Mouse (Mus musculus) brown adipose tissue, adult 24 weeks (tissue): ENCODE data around the gene Dnm1. TPM values are rescaled to one million over a fixed set of nuclear protein-coding genes. Genes with fewer than 3 reads are reported as not detected.
"Not testable (repeated sequence)": the region's sequence is repeated elsewhere in the genome, so short reads cannot be mapped to it uniquely, and the experiment has no call there.

Source experiments
- H3K27ac ChIP-seq: fragments of 200-500 bp; replicated peaks from 2 replicates; pipeline ENCODE4 v1.5.1; 2012; ENCODE audit warnings: low read depth, mild to moderate bottlenecking, low read length
- H3K4me1 ChIP-seq: fragments of 200-500 bp; 2 replicates; pipeline ENCODE4 v1.6.1; 2012; ENCODE audit warnings: low read length, mixed read lengths; ENCODE audit not compliant: control insufficient read depth, insufficient read depth, insufficient read length
- H3K4me3 ChIP-seq: fragments of 200-500 bp; 2 replicates; pipeline ENCODE4 v1.5.1; 2012; ENCODE audit warnings: low read depth, mild to moderate bottlenecking, low read length, moderate library complexity; ENCODE audit not compliant: insufficient read depth
- polyA plus RNA-seq: library from polyadenylated mRNA; stranded (reverse); fragments of >200 nt; gene quantifications from 2 replicates; pipeline ENCODE4 v1.2.4, GENCODE M21; 2012; ENCODE audit not compliant: missing spikeins, insufficient read depth, insufficient read length

The Dnm1 gene
- polyA plus RNA-seq, 1 experiment = 7.4 TPM

GRCm38 (mm10) chr2:32375317-32375940 is 22.3 kb upstream of the Dnm1 start:
- 0 out of 2 replicates have a peak, but pooled peaks cover 5% of the 10 kb centered on the region for H3K4me1 ChIP-seq
- no peak overlapping the region for H3K4me3 ChIP-seq
- H3K27ac ChIP-seq = no peak overlapping the region

- no peak overlapping the region for H3K27ac ChIP-seq
- H3K4me1 ChIP-seq = 0 out of 2 replicates have a peak, but pooled peaks cover 5% of the 10 kb centered on the region
- no peak overlapping the region for H3K4me3 ChIP-seq
Measured at GRCm38 (mm10) chr2:32374191-32374590, 21.1 kb upstream of the Dnm1 start.

DNA sequence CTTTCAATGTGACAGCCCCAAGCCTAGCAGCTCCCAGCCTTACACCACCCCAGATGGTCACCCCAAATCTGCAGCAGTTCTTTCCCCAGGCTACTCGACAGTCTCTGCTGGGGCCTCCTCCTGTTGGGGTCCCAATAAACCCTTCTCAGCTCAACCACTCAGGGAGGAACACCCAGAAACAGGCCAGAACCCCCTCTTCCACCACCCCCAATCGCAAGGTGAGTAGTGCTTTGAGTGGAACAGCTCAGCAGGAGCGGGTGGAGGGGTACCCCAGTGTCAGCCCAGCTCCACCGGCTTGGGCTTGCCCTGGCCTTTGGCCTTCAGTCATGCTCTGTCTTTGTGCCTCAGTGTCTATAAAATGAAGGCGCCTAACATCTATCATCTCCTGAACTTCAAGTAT is 14.2 kb upstream of the Dnm1 start:
- H3K4me1 ChIP-seq = no peaks in the 10 kb centered on the region
- H3K4me3 ChIP-seq = no peak overlapping the region
- no peak overlapping the region for H3K27ac ChIP-seq

DNA sequence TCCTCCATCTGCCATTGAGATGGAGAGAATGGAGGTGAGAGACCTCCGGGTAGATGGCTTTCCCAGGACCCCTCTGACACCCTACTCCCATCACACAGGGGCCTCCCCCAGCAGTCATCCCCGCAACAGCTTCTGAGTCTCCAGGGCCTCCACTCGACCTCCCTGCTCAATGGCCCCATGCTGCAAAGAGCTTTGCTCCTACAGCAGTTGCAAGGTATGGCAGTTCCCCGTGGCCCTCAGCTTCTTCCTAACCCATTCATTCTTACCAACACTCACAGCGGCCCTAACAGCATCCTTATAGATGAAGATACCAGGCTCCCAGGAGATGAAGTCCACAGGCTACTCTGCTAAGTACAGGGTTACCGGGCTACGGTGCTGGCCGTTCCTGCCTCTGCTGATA is 11.0 kb upstream of the Dnm1 start:
- Histone ChIP-seq H3K27ac (no peak overlapping the region), H3K4me3 (peak overlapping the region; percentile 72; the same call in 1 of the 2 replicates), H3K4me1 (no peaks in the 10 kb centered on the region)

DNA sequence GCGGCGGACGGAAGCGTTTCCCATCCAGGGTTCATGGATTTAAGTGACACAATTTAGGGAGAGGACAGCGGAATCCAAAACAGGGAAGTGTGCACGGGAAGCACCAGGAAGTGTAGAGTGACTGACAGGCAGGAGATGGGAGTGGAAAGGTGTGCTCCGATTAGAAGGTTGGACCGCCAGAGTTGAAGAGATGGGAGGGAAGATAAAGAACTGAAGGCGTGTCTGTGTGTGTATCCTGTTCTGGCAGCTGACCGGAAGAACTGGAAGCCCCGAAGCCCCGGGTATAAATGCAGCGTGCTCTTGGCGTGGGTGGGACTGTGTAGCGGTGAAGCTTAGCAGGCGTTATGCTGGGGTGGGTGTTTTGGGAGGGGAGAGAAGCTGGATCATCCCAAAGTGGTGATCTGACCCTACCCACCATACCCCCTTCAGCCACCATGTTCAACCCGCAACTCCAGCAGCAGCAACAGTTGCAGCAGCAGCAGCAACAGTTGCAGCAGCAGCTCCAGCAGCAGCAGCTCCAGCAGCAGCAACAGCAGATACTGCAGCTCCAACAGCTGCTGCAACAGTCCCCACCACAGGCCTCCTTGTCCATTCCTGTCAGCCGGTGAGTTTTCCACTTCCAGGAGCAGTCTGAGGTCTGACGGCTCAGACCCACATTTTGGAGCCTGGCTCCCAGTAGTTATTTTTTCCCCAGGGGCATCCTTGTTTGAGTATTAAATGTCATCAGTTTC is 10.4 kb upstream of the Dnm1 start:
- Histone ChIP-seq H3K27ac (peak overlapping the region; percentile 77), H3K4me3 (peak overlapping the region; percentile 72), H3K4me1 (no peaks in the 10 kb centered on the region)

DNA sequence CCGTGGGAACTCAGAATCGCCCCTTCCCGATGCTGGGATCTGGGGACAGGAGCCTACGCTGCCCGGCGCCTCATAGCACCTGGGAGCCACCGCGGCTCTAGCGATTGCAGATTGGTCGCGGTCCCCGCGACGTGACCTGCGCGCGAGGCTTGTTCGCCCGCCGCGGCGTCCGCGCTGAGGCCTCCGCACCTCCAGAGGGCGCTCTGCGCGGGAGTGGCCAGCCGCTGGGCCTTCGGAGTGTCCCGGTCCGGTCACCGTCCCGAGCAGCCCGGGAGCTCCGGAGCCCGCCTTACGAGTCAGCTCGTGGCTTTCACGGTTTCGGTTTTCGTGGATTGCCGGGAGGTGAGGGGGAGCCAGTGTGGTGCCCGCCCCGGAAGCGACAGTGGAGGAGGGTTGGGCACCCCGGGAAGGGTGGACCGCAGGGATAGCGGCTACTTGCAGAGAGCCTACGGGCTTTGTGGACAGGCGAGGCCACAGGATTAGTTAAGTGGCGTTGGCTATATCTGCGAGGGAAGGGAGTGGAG is 9.7 kb upstream of the Dnm1 start:
- H3K27ac ChIP-seq = peak overlapping the region; percentile 77
- H3K4me3 ChIP-seq = peak overlapping the region; percentile 72
- H3K4me1 ChIP-seq = no peaks in the 10 kb centered on the region

DNA sequence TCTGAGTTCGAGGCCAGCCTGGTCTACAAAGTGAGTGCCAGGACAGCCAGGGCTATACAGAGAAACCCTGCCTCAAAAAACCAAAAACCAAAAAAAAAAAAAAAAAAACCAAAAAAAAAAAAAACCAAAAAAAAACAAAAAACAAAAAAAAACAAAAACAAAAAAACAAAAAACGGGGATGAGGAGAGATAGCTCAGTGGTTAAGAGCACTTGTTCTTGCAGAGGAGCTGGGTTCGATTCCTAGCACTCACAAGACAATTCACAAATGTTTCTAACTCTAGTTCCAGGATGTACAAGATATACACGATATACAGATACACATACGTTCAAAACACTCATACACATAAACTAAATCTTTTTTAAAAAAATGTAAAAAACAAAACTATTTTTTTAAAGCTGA is 9.1 kb upstream of the Dnm1 start:
- not testable (repeated sequence) for H3K4me1 ChIP-seq
- peak overlapping the region; percentile 69; the same call in 1 of the 2 replicates for H3K27ac ChIP-seq
- H3K4me3 ChIP-seq = peak overlapping the region; percentile 72

DNA sequence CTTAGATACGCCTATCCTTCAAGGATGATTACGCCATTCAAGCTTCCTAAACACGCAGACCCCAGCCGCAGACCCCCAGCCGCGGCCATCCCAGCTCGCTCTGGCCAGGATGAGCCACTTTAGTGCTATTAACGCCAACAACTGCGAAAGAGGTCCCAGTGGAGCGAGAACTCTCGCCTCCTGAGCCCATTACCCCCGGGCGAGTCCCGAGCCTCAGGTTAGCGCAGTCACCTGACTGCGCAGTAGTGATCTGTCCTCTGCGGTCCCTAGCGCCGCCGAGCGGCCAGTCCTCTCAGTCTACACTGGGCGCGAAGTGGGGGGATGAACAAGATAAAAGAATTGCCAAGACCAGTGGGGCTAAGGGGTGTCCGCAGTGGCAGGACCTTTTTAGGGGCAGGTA is 8.3 kb upstream of the Dnm1 start:
- Histone ChIP-seq H3K4me1 (no peaks in the 10 kb centered on the region), H3K27ac (peak overlapping the region; percentile 61; the same call in 1 of the 2 replicates), H3K4me3 (peak overlapping the region; percentile 67)

GRCm38 (mm10) chr2:32360741-32361140 is 7.6 kb upstream of the Dnm1 start:
- Histone ChIP-seq H3K4me3 (peak overlapping the region; percentile 67), H3K27ac (0 out of 2 replicates have a peak overlapping the region, but pooled peaks have one; percentile 47), H3K4me1 (no peaks in the 10 kb centered on the region)

DNA sequence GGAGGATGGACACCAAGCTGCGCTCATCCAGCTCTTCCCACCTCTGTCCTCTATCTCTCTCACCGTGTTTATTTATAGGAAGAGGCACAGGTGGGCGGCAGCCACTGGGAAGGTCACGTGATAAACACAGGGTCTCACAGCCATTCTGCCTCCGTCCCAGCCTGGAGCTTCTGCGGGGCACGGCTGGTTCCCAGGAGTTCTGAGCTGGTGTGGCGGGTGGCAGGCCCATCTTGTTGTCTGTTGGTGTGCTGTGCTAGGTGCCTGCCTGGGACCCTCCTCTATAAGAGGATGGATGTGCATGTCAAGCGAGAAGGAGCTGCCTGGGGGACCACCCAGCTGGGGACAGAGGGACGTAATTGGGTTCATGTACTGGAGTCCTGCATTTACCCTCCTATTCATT is 5.2 kb upstream of the Dnm1 start:
- no peaks in the 10 kb centered on the region for H3K4me1 ChIP-seq
- no peak overlapping the region for H3K4me3 ChIP-seq
- H3K27ac ChIP-seq = no peak overlapping the region

GRCm38 (mm10) chr2:32357710-32358109 is 4.6 kb upstream of the Dnm1 start:
- Histone ChIP-seq H3K27ac (no peak overlapping the region), H3K4me1 (no peaks in the 10 kb centered on the region), H3K4me3 (no peak overlapping the region)

DNA sequence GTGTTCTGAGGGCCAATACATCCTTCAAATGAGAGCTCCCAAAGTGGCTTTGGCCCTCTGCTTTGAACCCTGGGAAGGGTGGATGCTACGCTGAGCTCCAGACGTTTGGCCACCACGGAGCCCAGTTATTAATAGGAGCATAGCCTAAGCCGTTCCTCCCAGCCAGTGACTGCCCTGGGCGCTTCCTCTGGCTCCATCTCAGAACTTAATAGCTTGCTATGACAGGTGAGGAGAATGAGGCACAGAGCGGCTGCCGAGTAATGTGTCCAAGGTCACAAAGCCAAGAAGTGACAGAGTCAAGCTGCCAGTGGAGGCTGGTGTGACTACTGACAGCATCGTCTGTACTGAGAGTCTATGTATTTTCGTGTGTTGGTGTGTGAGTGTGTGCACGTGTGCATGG is 3.1 kb upstream of the Dnm1 start:
- H3K4me3 ChIP-seq = no peak overlapping the region
- no peak overlapping the region for H3K27ac ChIP-seq
- H3K4me1 ChIP-seq = no peaks in the 10 kb centered on the region

GRCm38 (mm10) chr2:32354336-32354895 is 1.3 kb upstream of the Dnm1 start:
- no peaks in the 10 kb centered on the region for H3K4me1 ChIP-seq
- H3K27ac ChIP-seq = no peak overlapping the region
- H3K4me3 ChIP-seq = no peak overlapping the region

GRCm38 (mm10) chr2:32353836-32354235 is 698 bp upstream of the Dnm1 start:
- H3K27ac ChIP-seq = no peak overlapping the region
- no peak overlapping the region for H3K4me3 ChIP-seq
- no peaks in the 10 kb centered on the region for H3K4me1 ChIP-seq

DNA sequence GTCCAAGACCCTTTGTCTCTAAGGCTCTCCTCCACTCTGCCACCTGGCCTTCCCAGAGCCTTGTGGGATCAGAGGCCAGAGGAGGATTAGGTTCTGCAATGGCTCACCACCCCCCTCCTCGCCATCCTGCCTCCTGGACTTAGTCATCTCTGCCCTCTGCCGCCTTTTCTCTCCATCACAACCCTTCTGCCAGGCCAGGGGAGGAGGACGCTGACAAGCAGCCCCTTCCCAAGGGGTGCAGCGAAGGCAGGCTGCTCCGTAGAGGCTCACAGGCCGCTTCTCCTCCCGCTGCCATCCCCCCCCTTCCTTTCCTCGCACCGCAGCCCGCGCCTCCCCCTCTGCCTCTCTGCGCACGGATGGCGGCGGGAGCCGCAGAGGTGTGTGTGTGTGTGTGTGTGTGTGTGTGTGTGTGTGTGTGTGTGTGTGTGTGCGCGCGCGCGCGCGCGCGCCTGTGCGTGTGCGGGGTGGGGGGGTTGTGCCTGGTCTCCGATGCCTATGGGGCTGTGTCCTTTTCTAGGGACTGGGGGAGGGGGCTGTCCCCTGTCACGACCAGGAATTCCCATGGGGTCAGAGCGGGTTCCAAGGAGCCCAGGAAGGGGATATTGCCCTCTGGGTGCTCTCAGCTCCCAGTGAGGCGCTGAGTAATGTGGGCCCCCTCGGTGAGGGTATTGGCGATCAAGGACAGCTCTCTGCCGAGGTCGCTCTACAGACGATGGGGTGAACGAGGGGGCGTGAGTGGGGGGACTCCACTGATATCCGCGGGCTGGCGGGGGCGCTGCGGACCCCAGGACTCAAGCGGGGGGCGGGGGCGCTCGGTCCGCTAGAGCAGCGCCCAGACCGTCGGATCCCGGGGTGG is 759 bp downstream of the Dnm1 start, which contains the start of gene Ciz1:
Gene Ciz1 (plus strand): TSS at position 177 of the 856 bp plus-strand sequence.
- H3K27ac ChIP-seq = no peak within 1 kb of the TSS
- H3K4me3 ChIP-seq = peak within 1 kb of the TSS; percentile 65
- no peaks in the 10 kb centered on the region for H3K4me1 ChIP-seq
